Comparison of ENCODE assay signal across 7 mouse cellular contexts in genomic region chr19:18712866-18713300, GRCm38 (mm10). TPM values are rescaled to one million over a fixed set of nuclear protein-coding genes. Genes with fewer than 3 reads are reported as not detected.
DNase-seq lines count a peak whose midpoint lies in the region; ATAC-seq lines count a peak whose summit lies in the region.

Gene D030056L22Rik, plus strand, starts transcription at chr19:18713193.

- H3K27me3 ChIP-seq in embryonic facial prominence, embryonic 10.5 days (replicated peaks; ENCODE audit: low read depth, poor library complexity, severe bottlenecking): no peaks in the 10 kb centered on the region
- no peaks in the 10 kb centered on the region for H3K27me3 ChIP-seq in limb, embryonic 10.5 days (ENCODE audit: low read depth, poor library complexity, severe bottlenecking)
- H3K27me3 ChIP-seq in midbrain, embryonic 13.5 days: no peaks in the 10 kb centered on the region

- under 1% methylated on average over 49 of the region's 49 CpGs for WGBS in embryonic facial prominence, embryonic 10.5 days
- WGBS in limb, embryonic 10.5 days: under 1% methylated on average over 49 of the region's 49 CpGs
- WGBS in midbrain, embryonic 13.5 days: under 1% methylated on average over 49 of the region's 49 CpGs

- H3K4me3 ChIP-seq in embryonic facial prominence, embryonic 10.5 days: peak within 1 kb of the TSS; percentile 97
- H3K4me3 ChIP-seq in limb, embryonic 10.5 days: peak within 1 kb of the TSS; percentile 94
- peak within 1 kb of the TSS; percentile 77 for H3K4me3 ChIP-seq in midbrain, embryonic 13.5 days (replicated peaks)

- peak within 1 kb of the TSS; percentile 92 for H3K27ac ChIP-seq in embryonic facial prominence, embryonic 10.5 days (replicated peaks)
- peak within 1 kb of the TSS; percentile 93 for H3K27ac ChIP-seq in limb, embryonic 10.5 days
- peak within 1 kb of the TSS; percentile 92 for H3K27ac ChIP-seq in midbrain, embryonic 13.5 days

- no peaks in the 10 kb centered on the region for H3K9me3 ChIP-seq in embryonic facial prominence, embryonic 10.5 days
- H3K9me3 ChIP-seq in limb, embryonic 10.5 days (replicated peaks): no peaks in the 10 kb centered on the region
- H3K9me3 ChIP-seq in midbrain, embryonic 13.5 days: no peaks in the 10 kb centered on the region

- peak; percentile 95 for ATAC-seq in granulocyte monocyte progenitor cell, adult 5-6 weeks (replicated peaks; ENCODE audit: poor library complexity, severe bottlenecking)
- peak; percentile 99 for ATAC-seq in midbrain, embryonic 13.5 days

- H3K36me3 ChIP-seq in embryonic facial prominence, embryonic 10.5 days (replicated peaks): peaks cover 11% of the 10 kb centered on the region
- H3K36me3 ChIP-seq in limb, embryonic 10.5 days: peaks cover 15% of the 10 kb centered on the region
- H3K36me3 ChIP-seq in midbrain, embryonic 13.5 days: no peaks in the 10 kb centered on the region; the same call in 1 of the 2 replicates

- H3K4me2 ChIP-seq in midbrain, embryonic 13.5 days (replicated peaks): peak within 1 kb of the TSS; percentile 79

- peaks cover 27% of the 10 kb centered on the region for H3K4me1 ChIP-seq in embryonic facial prominence, embryonic 10.5 days
- H3K4me1 ChIP-seq in limb, embryonic 10.5 days: peaks cover 19% of the 10 kb centered on the region
- peaks cover 29% of the 10 kb centered on the region for H3K4me1 ChIP-seq in midbrain, embryonic 13.5 days (replicated peaks)

- peak; percentile 99 for DNase-seq in adrenal gland, postnatal 10 days
- DNase-seq in embryonic facial prominence, embryonic 10.5 days (ENCODE audit: low spot score): peak; percentile 99
- DNase-seq in kidney, adult 11 months: peak; percentile 97
- DNase-seq in limb, embryonic 10.5 days (ENCODE audit: low spot score): peak; percentile 99
- DNase-seq in spleen, adult 12 weeks (ENCODE audit: low spot score): peak; percentile 99

- H3K9ac ChIP-seq in midbrain, embryonic 13.5 days (replicated peaks): peak within 1 kb of the TSS; percentile 81

RNA-seq across cellular contexts. Expression of gene D030056L22Rik, which starts in this region (rescaled TPM):
- 10 to 100 TPM; 12.7 to 13.0 TPM for total RNA-seq in adrenal gland, postnatal 10 days (2021)
- polyA plus RNA-seq in embryonic facial prominence, embryonic 10.5 days (2016; fragmentation: Nextera tagmentation; extraction: Ambion mirVana): 33.7 and 34.3 TPM in 2 replicates
- total RNA-seq in granulocyte monocyte progenitor cell, adult 5-6 weeks (2014; fragmentation: Nextera tagmentation): 15.9 and 28.7 TPM in 2 replicates
- total RNA-seq in granulocyte monocyte progenitor cell, adult 5-6 weeks (2017): 18.8 and 20.1 TPM in 2 replicates
- polyA plus RNA-seq in limb, embryonic 10.5 days (2016; fragmentation: Nextera tagmentation; extraction: Ambion mirVana): 26.7 and 26.8 TPM in 2 replicates
- 57.5 and 63.1 TPM in 2 replicates for polyA plus RNA-seq in midbrain, embryonic 13.5 days (2015; fragmentation: Nextera tagmentation; extraction: Ambion mirVana)

Comparison
In these comparisons a context has a peak if more than half of its experiments do, and no peak if none do; other contexts are left out.
1. Peak in every context shown above with its lines: DNase-seq, ATAC-seq, H3K4me3 ChIP-seq and H3K27ac ChIP-seq.